Mouse (Mus musculus): ENCODE data around the gene Olfr329-ps.
"Not testable (repeated sequence)": the region's sequence is repeated elsewhere in the genome, so short reads cannot be mapped to it uniquely, and the experiment has no call there.

DNA sequence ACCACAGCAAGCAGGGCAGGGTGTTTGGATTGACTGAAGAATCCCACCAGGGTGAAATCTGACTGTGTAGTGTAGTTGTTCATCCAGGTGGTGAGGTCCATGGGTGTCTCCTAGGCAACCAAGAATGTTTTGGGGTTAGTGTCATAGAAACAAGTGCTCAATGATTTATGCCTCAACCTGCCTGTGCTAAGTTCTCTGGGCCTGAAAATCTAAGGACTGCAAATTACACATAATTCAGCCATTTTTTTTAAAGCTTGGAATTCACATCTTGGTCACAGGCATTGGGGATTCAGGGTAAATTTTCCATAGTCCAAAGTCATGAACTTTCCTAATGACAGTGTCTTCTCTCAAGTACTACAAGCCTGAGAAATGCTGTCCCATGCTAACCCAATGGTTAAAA lies 43.8 kb downstream of the Olfr329-ps start, which contains the start of gene Olfr331:
- TF ChIP-seq POLR2A (IDR thresholded peaks at IDR 0.05; ENCODE audit: control insufficient read depth, low read depth, low read length); CTCF (IDR thresholded peaks at IDR 0.05; ENCODE audit: control insufficient read depth, insufficient read depth, insufficient replicate concordance, low read depth, low read length): not testable (repeated sequence)

All from testis, adult 2 months (tissue).